Mouse (Mus musculus) thymus, postnatal 10 days (tissue): ENCODE results near the gene Itfg2.

Experiments
- DNase-seq, 2 experiments: peaks; one replicate each; pipeline ENCODE4 v3.0.0; 2021; ENCODE audit warnings: low spot score in 2 of 2

Gene Itfg2

GRCm38 (mm10) chr6:128435474-128435873 is 10.7 kb upstream of the Itfg2 start:
- DNase-seq, result no peak

- no peak for DNase-seq
These were observed 8.8 kb upstream of the Itfg2 start for GRCm38 (mm10) chr6:128433566-128433965.

GRCm38 (mm10) chr6:128432356-128432915 is 7.7 kb upstream of the Itfg2 start:
- DNase-seq, result no peak

- DNase-seq, result no peak
These were observed 5.1 kb upstream of the Itfg2 start for GRCm38 (mm10) chr6:128429826-128430225.

- DNase-seq, result no peak
These were observed 4.6 kb upstream of the Itfg2 start for GRCm38 (mm10) chr6:128429300-128429699.

GRCm38 (mm10) chr6:128427571-128427970 is 2.8 kb upstream of the Itfg2 start:
- DNase-seq, result no peak

- DNase-seq, result no peak
These were observed 315 bp upstream of the Itfg2 start for GRCm38 (mm10) chr6:128425046-128425445.

- no peak for DNase-seq
These were observed 1.0 kb downstream of the Itfg2 start for GRCm38 (mm10) chr6:128423496-128424268.

GRCm38 (mm10) chr6:128421480-128421879 is 3.3 kb downstream of the Itfg2 start:
- DNase-seq, result no peak

- no peak for DNase-seq
These were observed 3.7 kb downstream of the Itfg2 start for GRCm38 (mm10) chr6:128421036-128421435.

GRCm38 (mm10) chr6:128418076-128418475 is 6.7 kb downstream of the Itfg2 start:
- no peak for DNase-seq

GRCm38 (mm10) chr6:128416169-128416568 is 8.6 kb downstream of the Itfg2 start:
- DNase-seq, result no peak

- peak; percentile 42 to 74 for DNase-seq
These were observed 13.6 kb downstream of the Itfg2 start for GRCm38 (mm10) chr6:128411115-128411514.

- no peak for DNase-seq
These were observed 14.4 kb downstream of the Itfg2 start for GRCm38 (mm10) chr6:128410305-128410704.

GRCm38 (mm10) chr6:128408544-128409125 is 16.1 kb downstream of the Itfg2 start:
- DNase-seq, result no peak

- no peak for DNase-seq
These were observed 20.0 kb downstream of the Itfg2 start for GRCm38 (mm10) chr6:128404708-128405107.

- DNase-seq, result no peak
These were observed 25.1 kb downstream of the Itfg2 start for GRCm38 (mm10) chr6:128399421-128400185.

- no peak for DNase-seq
These were observed 25.7 kb downstream of the Itfg2 start, which contains the start of gene Nrip2 for GRCm38 (mm10) chr6:128398996-128399395. Gene Nrip2, plus strand, starts transcription at chr6:128399296.

- no peak for DNase-seq
These were observed 27.0 kb downstream of the Itfg2 start for GRCm38 (mm10) chr6:128397574-128398261.

- DNase-seq, result no peak
These were observed 34.0 kb downstream of the Itfg2 start for GRCm38 (mm10) chr6:128390683-128391082.

GRCm38 (mm10) chr6:128389185-128389584 is 35.5 kb downstream of the Itfg2 start:
- DNase-seq, result no peak

GRCm38 (mm10) chr6:128385026-128385425 is 39.7 kb downstream of the Itfg2 start:
- DNase-seq, result no peak
